Mouse (Mus musculus) heart, embryonic 14.5 days (tissue): Measurements from ENCODE around the gene Pygo2. TPM values are rescaled to one million over a fixed set of nuclear protein-coding genes. Genes with fewer than 3 reads are reported as not detected.
"Not testable (repeated sequence)": the region's sequence is repeated elsewhere in the genome, so short reads cannot be mapped to it uniquely, and the experiment has no call there.

ENCODE experiments used
- ATAC-seq: fragments of 200-750 bp; cut with Nextera tagmentation; 2 replicates; pipeline ENCODE4 v1.8.0; 2017; ENCODE audit warnings: low read depth, moderate TSS enrichment; ENCODE audit not compliant: insufficient number of reproducible peaks, insufficient read depth, low FRiP score
- H3K27ac ChIP-seq, 2 experiments: fragments of 200-500 bp in 1 of 2; fragments of 300-500 bp in 1 of 2; sonication (generic) in 1 of 2; replicated peaks in 1 of 2; 2 replicates each; pipeline ENCODE4 v1.5.1; 2012 to 2014; ENCODE audit warnings: low read depth in 2 of 2, low read length in 2 of 2, control low read depth in 1 of 2, mild to moderate bottlenecking in 1 of 2, mixed read lengths in 1 of 2; ENCODE audit not compliant: control insufficient read depth in 1 of 2, insufficient read depth in 1 of 2
- H3K27me3 ChIP-seq: fragments of 300-500 bp; sonication (generic); 2 replicates; pipeline ENCODE4 v1.6.1; 2014; ENCODE audit warnings: mild to moderate bottlenecking, low read length, control low read depth; ENCODE audit not compliant: control insufficient read depth, insufficient read depth
- H3K36me3 ChIP-seq: fragments of 300-500 bp; sonication (generic); 2 replicates; pipeline ENCODE4 v1.6.1; 2014; ENCODE audit warnings: mild to moderate bottlenecking, control low read depth, low read length, mixed read lengths; ENCODE audit not compliant: control insufficient read depth, insufficient read depth
- H3K4me1 ChIP-seq, 2 experiments: fragments of 200-500 bp in 1 of 2; fragments of 300-500 bp in 1 of 2; sonication (generic) in 1 of 2; 2 replicates each; pipeline ENCODE4 v1.6.1; 2012 to 2014; ENCODE audit warnings: low read length in 2 of 2, control low read depth in 1 of 2, mixed read lengths in 1 of 2; ENCODE audit not compliant: control insufficient read depth in 2 of 2, insufficient read depth in 2 of 2
- H3K4me2 ChIP-seq: fragments of 300-500 bp; sonication (generic); 2 replicates; pipeline ENCODE4 v1.6.1; 2014; ENCODE audit warnings: mild to moderate bottlenecking, low read length
- H3K4me3 ChIP-seq, 2 experiments: fragments of 200-500 bp in 1 of 2; fragments of 300-500 bp in 1 of 2; sonication (generic) in 1 of 2; 2 replicates each; pipeline ENCODE4 v1.5.1; 2012 to 2014; ENCODE audit warnings: low read length in 2 of 2, mild to moderate bottlenecking in 2 of 2, control low read depth in 1 of 2, low read depth in 1 of 2, moderate library complexity in 1 of 2; ENCODE audit not compliant: control insufficient read depth in 1 of 2, insufficient read depth in 1 of 2
- H3K9ac ChIP-seq: fragments of 300-500 bp; sonication (generic); 2 replicates; pipeline ENCODE4 v1.6.1; 2014; ENCODE audit warnings: mild to moderate bottlenecking, low read length
- H3K9me3 ChIP-seq: fragments of 300-500 bp; sonication (generic); 2 replicates; pipeline ENCODE4 v1.6.1; 2016; ENCODE audit warnings: low read length, control low read depth; ENCODE audit not compliant: control insufficient read depth
- WGBS: fragments of 180-500 bp; shearing (Covaris S2); extraction: QIAGEN DNeasy Blood & Tissue Kit; methylation state at CpG from one replicate; pipeline ENCODE4 v1.1.7; 2014; 5-methylcytosine and 5-hydroxymethylcytosine counted together
- polyA plus RNA-seq: library from polyadenylated mRNA; unstranded; fragments of >200 nt; fragmentation: Nextera tagmentation; extraction: Ambion mirVana; gene quantifications from 2 replicates; pipeline ENCODE4 v1.2.1, GENCODE M21; 2014

Pygo2 gene
- polyA plus RNA-seq, 1 experiment from 2014 or later = 27.8 TPM

DNA sequence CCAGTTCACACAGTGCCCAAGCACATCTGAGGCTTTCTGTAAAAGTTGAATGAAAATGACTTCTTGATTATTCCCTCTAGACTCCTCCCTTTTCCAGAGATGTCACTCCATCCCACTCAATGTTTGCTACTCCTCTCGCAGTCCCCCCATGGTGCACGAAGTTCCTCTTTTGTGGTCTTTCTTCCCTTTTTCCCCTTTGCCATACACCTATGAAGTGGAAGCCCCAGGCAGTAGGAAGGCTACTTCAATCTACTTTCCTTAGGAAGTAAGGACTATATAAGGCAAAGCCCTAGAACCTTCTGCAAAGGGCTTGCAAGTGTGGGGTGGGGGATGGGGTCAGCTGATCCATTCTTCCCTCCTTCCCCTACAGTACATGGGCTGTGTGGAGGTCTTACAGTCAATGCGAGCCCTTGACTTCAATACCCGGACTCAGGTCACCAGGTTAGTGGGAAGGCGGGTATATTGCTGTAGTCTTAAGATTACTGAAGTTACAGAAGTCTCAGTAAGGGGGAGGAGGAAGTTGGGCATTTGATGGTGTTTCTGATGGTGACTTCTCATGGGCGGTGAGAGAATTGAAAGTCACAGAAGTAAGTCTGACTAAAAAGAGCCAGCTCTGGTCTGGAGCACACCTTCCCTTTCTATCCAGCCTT is 7.3 kb upstream of the Pygo2 start:
- no peak for ATAC-seq
- peak overlapping the region in 1 of 2 experiments; percentile 99; a peak in 2 of 4 replicates for H3K27ac ChIP-seq
- WGBS = 64% methylated on average over 6 of the region's 6 CpGs
- H3K36me3 ChIP-seq = peaks cover 44% of the 10 kb centered on the region
- peak overlapping the region; percentile 77 for H3K9ac ChIP-seq
- H3K4me1 ChIP-seq = peaks cover 14 to 29% of the 10 kb centered on the region in 2 experiments
- peak overlapping the region; percentile 12 to 75; a peak in 3 of 4 replicates for H3K4me3 ChIP-seq
- no peaks in the 10 kb centered on the region for H3K9me3 ChIP-seq
- H3K27me3 ChIP-seq = no peaks in the 10 kb centered on the region
- H3K4me2 ChIP-seq = peak overlapping the region; percentile 87

DNA sequence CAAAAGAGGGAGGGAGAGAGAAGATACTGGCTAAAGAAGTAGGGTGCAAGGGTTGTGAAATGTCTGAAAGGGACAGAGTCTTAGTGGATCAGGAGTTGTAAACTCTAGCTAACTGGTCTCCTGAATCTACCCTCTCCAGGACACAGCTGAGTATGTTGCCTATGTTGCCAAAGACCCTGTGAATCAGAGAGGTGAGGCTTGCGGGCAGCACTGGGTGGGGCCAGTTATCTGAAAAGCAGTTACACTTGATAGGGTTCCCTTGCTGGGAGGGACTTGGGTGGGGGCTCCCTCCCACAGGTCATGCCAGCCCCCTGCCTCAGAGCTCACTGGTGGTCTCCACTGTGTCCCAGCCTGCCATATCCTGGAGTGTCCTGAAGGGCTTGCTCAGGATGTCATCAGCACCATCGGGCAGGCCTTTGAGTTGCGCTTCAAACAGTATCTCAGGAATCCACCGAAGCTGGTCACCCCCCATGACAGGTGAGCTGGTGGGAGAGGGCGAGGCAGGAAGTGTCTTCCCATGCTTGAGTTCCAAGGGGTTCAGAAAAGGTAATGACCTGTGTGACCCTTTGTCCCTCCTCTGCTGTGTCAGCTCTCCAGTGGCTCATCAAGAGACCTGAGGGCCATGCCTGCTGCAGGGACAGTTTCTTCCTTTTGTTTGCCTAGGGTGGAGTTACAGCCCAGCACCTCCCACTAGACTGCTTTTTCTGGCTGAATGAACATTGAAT is 5.4 kb upstream of the Pygo2 start:
- Histone ChIP-seq H3K9ac (no peak overlapping the region), H3K36me3 (peaks cover 50% of the 10 kb centered on the region), H3K9me3 (no peaks in the 10 kb centered on the region), H3K27ac (no peak overlapping the region), H3K27me3 (no peaks in the 10 kb centered on the region), H3K4me1 (peaks cover 12 to 29% of the 10 kb centered on the region in 2 experiments), H3K4me3 (no peak overlapping the region), H3K4me2 (no peak overlapping the region)
- no peak for ATAC-seq
- 89% methylated on average over 5 of the region's 5 CpGs for WGBS

DNA sequence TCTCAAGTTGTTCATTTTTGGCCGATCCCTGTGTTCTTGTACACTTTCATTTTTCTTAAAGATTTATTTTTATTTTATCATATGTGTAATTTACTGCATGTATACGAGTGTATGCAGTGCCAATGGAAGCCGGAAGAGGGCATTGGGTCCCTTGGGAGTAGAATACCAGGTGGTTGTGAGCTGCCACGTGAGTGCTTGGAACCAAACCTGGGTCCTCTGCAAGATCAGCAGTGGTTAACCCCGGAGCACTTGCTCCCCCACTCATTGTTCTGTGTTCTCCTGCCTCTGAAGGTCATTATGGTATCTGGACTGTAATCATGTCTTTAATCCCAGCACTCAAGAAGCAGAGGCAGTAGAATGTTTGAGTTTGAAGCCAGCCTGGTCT is 4.9 kb upstream of the Pygo2 start:
- Histone ChIP-seq H3K27ac (no peak overlapping the region), H3K9ac (no peak overlapping the region), H3K4me3 (no peak overlapping the region), H3K4me2 (no peak overlapping the region), H3K27me3 (no peaks in the 10 kb centered on the region), H3K9me3 (no peaks in the 10 kb centered on the region), H3K36me3 (peaks cover 50% of the 10 kb centered on the region), H3K4me1 (peaks cover 9 to 24% of the 10 kb centered on the region in 2 experiments)
- ATAC-seq = no peak
- WGBS = 84% methylated on average over 5 of the region's 5 CpGs

DNA sequence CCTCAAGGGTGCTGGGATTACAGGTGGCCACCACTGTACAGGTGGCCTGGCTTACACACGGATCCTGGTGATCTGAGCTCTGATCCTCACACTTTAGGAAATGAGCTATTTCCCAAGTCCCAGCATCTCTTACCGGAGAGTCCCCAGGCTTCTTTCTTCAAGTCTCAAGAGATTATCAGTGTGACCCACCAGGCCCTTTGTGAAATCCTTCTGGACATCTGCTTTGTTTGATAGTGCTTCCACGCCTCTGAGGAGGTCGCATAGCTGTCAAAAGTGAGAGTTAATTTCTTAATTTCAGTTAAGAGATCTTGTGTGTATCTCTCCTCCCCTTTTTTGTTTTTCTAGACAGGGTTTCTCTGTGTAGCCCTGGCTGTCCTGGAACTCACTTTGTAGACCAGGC is 4.1 kb upstream of the Pygo2 start:
- ATAC-seq = no peak
- peaks cover 50% of the 10 kb centered on the region for H3K36me3 ChIP-seq
- WGBS = 91% methylated on average over 4 of the region's 4 CpGs
- H3K4me1 ChIP-seq = peaks cover 10 to 20% of the 10 kb centered on the region in 2 experiments
- H3K27ac ChIP-seq = no peak overlapping the region
- H3K27me3 ChIP-seq = no peaks in the 10 kb centered on the region
- no peak overlapping the region for H3K4me2 ChIP-seq
- H3K4me3 ChIP-seq = no peak overlapping the region
- H3K9me3 ChIP-seq = no peaks in the 10 kb centered on the region
- no peak overlapping the region for H3K9ac ChIP-seq

- 90% methylated on average over 6 of the region's 7 CpGs for WGBS
- not testable (repeated sequence) for ATAC-seq, H3K4me2 ChIP-seq, H3K9ac ChIP-seq, H3K27ac ChIP-seq, H3K4me3 ChIP-seq, H3K9me3 ChIP-seq, H3K27me3 ChIP-seq
- Histone ChIP-seq H3K4me1 (peaks cover 7 to 13% of the 10 kb centered on the region in 2 experiments), H3K36me3 (peaks cover 64% of the 10 kb centered on the region)
These were observed 993 bp upstream of the Pygo2 start for GRCm38 (mm10) chr3:89429021-89429420.

- Histone ChIP-seq H3K27me3 (no peaks in the 10 kb centered on the region), H3K9ac (no peak overlapping the region), H3K9me3 (no peaks in the 10 kb centered on the region), H3K27ac (no peak overlapping the region), H3K4me1 (peaks cover 12 to 24% of the 10 kb centered on the region in 2 experiments), H3K4me2 (no peak overlapping the region), H3K4me3 (no peak overlapping the region), H3K36me3 (peaks cover 36% of the 10 kb centered on the region)
- no peak for ATAC-seq
- 95% methylated on average over 8 of the region's 8 CpGs for WGBS
These were observed 2.6 kb downstream of the Pygo2 start for GRCm38 (mm10) chr3:89432606-89433005.

DNA sequence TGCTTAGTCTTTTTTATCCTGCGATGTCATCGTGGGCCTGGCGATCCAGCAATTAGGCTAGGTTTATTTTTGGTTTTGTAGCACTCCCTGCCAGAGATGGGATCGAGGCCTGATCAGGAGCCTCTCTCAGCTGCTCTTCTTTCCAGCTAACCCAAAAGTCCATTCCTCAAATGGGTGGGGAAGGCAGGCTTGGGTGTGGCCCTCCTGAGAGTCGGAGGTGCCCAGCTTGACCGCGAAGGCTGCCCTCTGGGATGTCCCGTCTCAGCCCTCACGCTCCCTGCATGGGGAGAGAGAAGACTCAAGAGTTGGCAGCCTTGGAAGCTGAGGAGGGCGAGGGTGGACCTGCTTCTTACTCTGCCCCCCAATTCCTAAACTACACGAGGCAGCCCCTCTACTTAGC is 4.5 kb downstream of the Pygo2 start:
- WGBS = 73% methylated on average over 11 of the region's 11 CpGs
- H3K9ac ChIP-seq = no peak overlapping the region
- no peak overlapping the region for H3K27ac ChIP-seq
- no peaks in the 10 kb centered on the region for H3K27me3 ChIP-seq
- H3K36me3 ChIP-seq = peaks cover 31% of the 10 kb centered on the region
- H3K9me3 ChIP-seq = no peaks in the 10 kb centered on the region
- H3K4me3 ChIP-seq = no peak overlapping the region
- peaks cover 15 to 28% of the 10 kb centered on the region in 2 experiments for H3K4me1 ChIP-seq
- no peak for ATAC-seq
- no peak overlapping the region for H3K4me2 ChIP-seq
